Comparison of ENCODE assay signal across 29 mouse cellular contexts in genomic region chr2:119293776-119294390, GRCm38 (mm10). TPM values are rescaled to one million over a fixed set of nuclear protein-coding genes. Genes with fewer than 3 reads are reported as not detected.
DNase-seq lines count a peak whose midpoint lies in the region; ATAC-seq and TF ChIP-seq lines count a peak whose summit lies in the region.
"Had no signal": no experiment of that assay in that cellular context is flagged by ENCODE, and none has a peak within 500 bp of the region (broad histone marks: within the 10 kb centered on the region; RNA-seq: fewer than 3 reads in every experiment).

No protein-coding gene starts in this region.

- H3K4me3 ChIP-seq in megakaryocyte, embryonic 14.5 days (replicated peaks): peak overlapping the region; percentile 42
- peak overlapping the region; percentile 21 for H3K4me3 ChIP-seq in cerebellum, adult 2 months (replicated peaks; ENCODE audit: insufficient read depth, low read depth, low read length)
- H3K4me3 ChIP-seq: embryonic facial prominence, embryonic 10.5 days; embryonic facial prominence, embryonic 15.5 days; forebrain, embryonic 13.5 days; heart, embryonic 13.5 days; kidney, embryonic 15.5 days; layer of hippocampus, adult 2 months; limb, embryonic 13.5 days; lung, embryonic 15.5 days; midbrain, embryonic 12.5 days; neural tube, embryonic 13.5 days had no signal

- peak overlapping the region; percentile 69 for H3K27ac ChIP-seq in cerebellum, adult 2 months (ENCODE audit: insufficient read depth, low read length)
- H3K27ac ChIP-seq: embryonic facial prominence, embryonic 10.5 days; embryonic facial prominence, embryonic 15.5 days; forebrain, embryonic 13.5 days; heart, embryonic 13.5 days; hindbrain, embryonic 14.5 days; kidney, embryonic 15.5 days; layer of hippocampus, adult 2 months; limb, embryonic 13.5 days; lung, embryonic 15.5 days; midbrain, embryonic 12.5 days; neural tube, embryonic 13.5 days had no signal

- no peak for ATAC-seq in megakaryocyte, adult 5-6 weeks (ENCODE audit: poor library complexity, severe bottlenecking)
- ATAC-seq: activated CD4-positive, CD25-positive, alpha-beta regulatory T cell, adult 4 months; forebrain, embryonic 13.5 days had no signal

- 12% methylated on average over 34 of the region's 34 CpGs for WGBS in cerebellum, adult 2 months

- DNase-seq in cerebellum, adult 2 months: peak; percentile 80 to 85
- DNase-seq in cerebellum, postnatal 14 days: peak; percentile 51 to 52
- no peak for DNase-seq in kidney, adult 9 months
- DNase-seq in adrenal gland, postnatal 4 days (ENCODE audit: low spot score in 2 of 2): no peak
- no peak for DNase-seq in ovary, adult 18-20 months (ENCODE audit: low spot score)
- DNase-seq: adrenal gland, adult 2 months; gastrocnemius, postnatal 10 days; heart, postnatal 10 days; kidney, adult 11 months; retina, postnatal 1 day; right cerebral cortex, postnatal 14 days had no signal

- H3K9me3 ChIP-seq in megakaryocyte, embryonic 14.5 days: no peaks in the 10 kb centered on the region
- H3K9me3 ChIP-seq: embryonic facial prominence, embryonic 10.5 days; embryonic facial prominence, embryonic 15.5 days; forebrain, embryonic 13.5 days; heart, embryonic 13.5 days; kidney, embryonic 15.5 days; limb, embryonic 13.5 days; lung, embryonic 15.5 days; midbrain, embryonic 12.5 days; neural tube, embryonic 13.5 days had no signal

- TF ChIP-seq CTCF in cerebellum, adult 2 months (IDR thresholded peaks at IDR 0.05; ENCODE audit: borderline replicate concordance, insufficient read depth, low read depth, low read length): no peak

- TF ChIP-seq POLR2A in cerebellum, adult 2 months (IDR thresholded peaks at IDR 0.05; ENCODE audit: borderline replicate concordance, insufficient read depth, low read length): no peak

- peaks cover 52% of the 10 kb centered on the region for H3K4me1 ChIP-seq in megakaryocyte, embryonic 14.5 days
- peaks cover 35% of the 10 kb centered on the region for H3K4me1 ChIP-seq in cerebellum, adult 2 months (ENCODE audit: control insufficient read depth, insufficient read depth, low read length)

- no peaks in the 10 kb centered on the region for H3K27me3 ChIP-seq in megakaryocyte, embryonic 14.5 days (replicated peaks)
- H3K27me3 ChIP-seq in cerebellum, adult 2 months (ENCODE audit: control insufficient read depth, insufficient read depth, low read length): no peaks in the 10 kb centered on the region
- H3K27me3 ChIP-seq: embryonic facial prominence, embryonic 15.5 days; forebrain, embryonic 13.5 days; heart, embryonic 13.5 days; kidney, embryonic 15.5 days; limb, embryonic 13.5 days; lung, embryonic 15.5 days; midbrain, embryonic 12.5 days; neural tube, embryonic 13.5 days had no signal

- peaks cover 86% of the 10 kb centered on the region for H3K36me3 ChIP-seq in megakaryocyte, embryonic 14.5 days (replicated peaks; ENCODE audit: low read length)

RNA-seq across cellular contexts. Expression of gene Vps18, which starts 5.3 kb away (rescaled TPM):
- polyA plus RNA-seq in megakaryocyte, embryonic 14.5 days (2012; ENCODE audit: insufficient read depth, low replicate concordance): 8.8 and 11.1 TPM in 2 replicates
- total RNA-seq in megakaryocyte, adult 5-6 weeks (2015): 8.9 and 9.0 TPM in 2 replicates
- total RNA-seq in megakaryocyte, adult 5-6 weeks (2017): 19.6 and 21.2 TPM in 2 replicates
- polyA plus RNA-seq in cerebellum, adult 2 months (2012; rRNA removed): 37.8 and 38.8 TPM in 2 replicates
- 10 to 100 TPM; 24.3 to 24.4 TPM for total RNA-seq in adrenal gland, postnatal 4 days (2021)

RNA-seq across cellular contexts. Expression of gene Rhov, which starts 22.8 kb away (rescaled TPM):
- polyA plus RNA-seq in megakaryocyte, embryonic 14.5 days (2012; ENCODE audit: insufficient read depth, low replicate concordance): 1.9 TPM in 1 of 2 replicates, not detected in the other
- total RNA-seq in megakaryocyte, adult 5-6 weeks (2015): 0.16 and 0.59 TPM in 2 replicates
- 0.28 and 0.81 TPM in 2 replicates for total RNA-seq in megakaryocyte, adult 5-6 weeks (2017)
- 8.4 and 10.4 TPM in 2 replicates for polyA plus RNA-seq in cerebellum, adult 2 months (2012; rRNA removed)
- under 1 TPM; 0.62 to 0.76 TPM for total RNA-seq in adrenal gland, postnatal 4 days (2021)
- total RNA-seq: gastrocnemius, postnatal 10 days; heart, adult 8-10 months; heart, postnatal 10 days; hematopoietic stem cell, adult 5-6 weeks; megakaryocyte progenitor cell, adult 5-6 weeks had no signal
- polyA plus RNA-seq: activated CD4-positive, CD25-positive, alpha-beta regulatory T cell, adult 4 months; liver, embryonic 11.5 days had no signal

RNA-seq across cellular contexts. Expression of gene Dll4, which starts 31.7 kb away (rescaled TPM):
- polyA plus RNA-seq in megakaryocyte, embryonic 14.5 days (2012; ENCODE audit: insufficient read depth, low replicate concordance): not detected in 2 replicates
- 0.09 TPM in 1 of 2 replicates, not detected in the other for total RNA-seq in megakaryocyte, adult 5-6 weeks (2015)
- total RNA-seq in megakaryocyte, adult 5-6 weeks (2017): not detected in 2 replicates
- polyA plus RNA-seq in cerebellum, adult 2 months (2012; rRNA removed): 3.1 and 4.1 TPM in 2 replicates
- 10 to 100 TPM; 13.8 to 15.0 TPM for total RNA-seq in adrenal gland, postnatal 4 days (2021)
- polyA plus RNA-seq: activated CD4-positive, CD25-positive, alpha-beta regulatory T cell, adult 4 months had no signal

RNA-seq across cellular contexts. Expression of gene Spint1, which starts 56.7 kb away (rescaled TPM):
- polyA plus RNA-seq in megakaryocyte, embryonic 14.5 days (2012; ENCODE audit: insufficient read depth, low replicate concordance): not detected in 2 replicates
- total RNA-seq in megakaryocyte, adult 5-6 weeks (2015): not detected in 2 replicates
- total RNA-seq in megakaryocyte, adult 5-6 weeks (2017): not detected in 2 replicates
- 0.61 and 1.2 TPM in 2 replicates for polyA plus RNA-seq in cerebellum, adult 2 months (2012; rRNA removed)
- total RNA-seq in adrenal gland, postnatal 4 days (2021): 10 to 100 TPM in 1 of 2 experiments, 1 to 10 TPM in 1; 8.2 to 17.6 TPM
- total RNA-seq: heart, postnatal 10 days had no signal
- polyA plus RNA-seq: activated CD4-positive, CD25-positive, alpha-beta regulatory T cell, adult 4 months had no signal

RNA-seq across cellular contexts. Expression of gene Chac1, which starts 57.1 kb away (rescaled TPM):
- polyA plus RNA-seq in megakaryocyte, embryonic 14.5 days (2012; ENCODE audit: insufficient read depth, low replicate concordance): 33.0 and 93.9 TPM in 2 replicates
- total RNA-seq in megakaryocyte, adult 5-6 weeks (2015): 0.39 and 1.1 TPM in 2 replicates
- 0.51 and 1.3 TPM in 2 replicates for total RNA-seq in megakaryocyte, adult 5-6 weeks (2017)
- polyA plus RNA-seq in cerebellum, adult 2 months (2012; rRNA removed): 8.1 and 9.8 TPM in 2 replicates
- total RNA-seq in adrenal gland, postnatal 4 days (2021): 1 to 10 TPM; 1.3 to 2.0 TPM
- polyA plus RNA-seq: activated CD4-positive, CD25-positive, alpha-beta regulatory T cell, adult 4 months had no signal

Comparison
In these comparisons a context has a peak if more than half of its experiments do, and no peak if none do; other contexts are left out.
1. DNase-seq: peak in cerebellum, adult 2 months (2 of 2) and cerebellum, postnatal 14 days (2 of 2); none in kidney, adult 9 months (single experiment), adrenal gland, postnatal 4 days (0 of 2) and ovary, adult 18-20 months (single experiment).
2. RNA of gene Dll4, which starts 31.7 kb away (total RNA-seq): 13.8 to 15.0 TPM in adrenal gland, postnatal 4 days; 0.09 TPM in megakaryocyte, adult 5-6 weeks; every median in the first group is over 10 times any median in the second.